Mouse (Mus musculus): ENCODE measurements around the gene Gm5108. TPM values are rescaled to one million over a fixed set of nuclear protein-coding genes. Genes with fewer than 3 reads are reported as not detected.

The Gm5108 gene
- polyA plus RNA-seq (2012; rRNA removed): not detected in 2 replicates

GRCm38 (mm10) chr5:67941369-67941768 is at the start of gene Gm5108:
TSS of gene Gm5108 (plus strand) at chr5:67941669.

GRCm38 (mm10) chr5:67946321-67946720 is 4.9 kb downstream of the Gm5108 start, which contains the start of gene Gm21905:
TSS of gene Gm21905 (minus strand) at chr5:67946421.

Other genes starting within 250 kb of the Gm5108 start
- 20.6 and 24.5 TPM in 2 replicates for gene Atp8a1, start 94.2 kb upstream of the Gm5108 start, polyA plus RNA-seq (2012; rRNA removed)
- not detected in 2 replicates for gene Gm21905, start 4.8 kb downstream of the Gm5108 start, polyA plus RNA-seq (2012; rRNA removed)
- gene Grxcr1, start 90.2 kb downstream of the Gm5108 start, polyA plus RNA-seq (2012; rRNA removed): not detected in 2 replicates

All from liver, embryonic 14 days (tissue).